Mouse (Mus musculus): ENCODE measurements around the gene Aup1. TPM values are rescaled to one million over a fixed set of nuclear protein-coding genes. Genes with fewer than 3 reads are reported as not detected.

Aup1 gene
- polyA plus RNA-seq, 1 experiment: 220 TPM

DNA sequence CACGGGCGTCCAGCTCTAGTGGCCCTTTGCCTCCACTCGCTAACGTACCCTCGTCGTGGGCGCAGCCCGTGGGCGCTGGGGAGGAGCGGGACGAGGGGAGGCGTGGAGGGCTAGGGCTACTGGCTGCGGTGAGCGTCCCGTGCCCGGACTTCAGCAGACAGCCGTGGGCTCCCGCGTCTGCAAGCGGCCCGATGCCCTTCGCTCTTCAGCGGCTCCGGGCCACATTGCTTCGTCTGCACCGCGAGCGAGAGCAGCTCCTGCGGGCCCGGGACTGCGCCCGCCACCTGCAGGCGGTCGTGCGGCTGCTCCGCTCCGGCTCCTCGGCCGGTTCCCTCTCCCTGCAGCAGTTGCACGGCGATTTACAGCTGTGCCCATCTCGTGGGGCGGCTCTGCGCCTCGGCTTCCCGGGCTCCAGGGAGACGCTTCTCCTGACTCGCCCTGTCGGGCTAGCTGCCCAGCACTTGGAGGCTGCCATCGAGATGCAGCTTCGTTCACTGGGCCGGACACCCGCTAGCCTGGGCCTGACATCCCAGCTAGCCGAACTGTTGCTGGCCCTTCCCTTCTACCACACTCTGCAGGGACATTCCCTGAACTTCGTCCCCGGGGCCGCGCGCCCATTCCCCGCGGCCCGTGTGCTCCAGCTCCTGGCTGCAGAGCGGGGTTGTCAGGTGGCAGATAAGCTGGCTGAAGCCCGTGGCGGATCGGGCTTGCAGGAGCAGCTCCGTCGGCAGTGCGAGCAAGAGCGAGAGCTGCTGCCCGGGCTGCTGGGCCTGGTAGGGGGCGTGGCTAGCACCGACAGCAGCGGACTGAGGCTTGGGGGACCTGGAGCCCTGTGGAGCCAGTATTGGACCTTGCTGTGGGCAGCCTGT, 47.6 kb downstream of the Aup1 start:
- DNase-seq (ENCODE audit: extremely low spot score in 1 of 2, low spot score in 1 of 2): no peak

- no peak for DNase-seq (ENCODE audit: extremely low spot score in 1 of 2, low spot score in 1 of 2)
These were observed 48.9 kb downstream of the Aup1 start for GRCm38 (mm10) chr6:83103130-83103650.

GRCm38 (mm10) chr6:83104158-83104557, 49.8 kb downstream of the Aup1 start:
- no peak for DNase-seq (ENCODE audit: extremely low spot score in 1 of 2, low spot score in 1 of 2)

Other genes starting within 250 kb of the Aup1 start
- 24.6 and 27.5 TPM in 2 replicates for gene Sema4f, start 114.8 kb upstream of the Aup1 start, polyA plus RNA-seq (2012; rRNA removed)
- 0.12 TPM in 1 of 2 replicates, not detected in the other for gene M1ap, start 107.6 kb upstream of the Aup1 start, polyA plus RNA-seq (2012; rRNA removed)
- gene Dok1, start 21.1 kb upstream of the Aup1 start, polyA plus RNA-seq (2012; rRNA removed): 1.7 and 2.4 TPM in 2 replicates
- gene Loxl3, start 20.3 kb upstream of the Aup1 start, polyA plus RNA-seq (2012; rRNA removed): 6.4 and 6.6 TPM in 2 replicates
- gene Htra2, start 752 bp downstream of the Aup1 start, polyA plus RNA-seq (2012; rRNA removed): 58.8 and 63.7 TPM in 2 replicates
- gene Dqx1, start 3.3 kb downstream of the Aup1 start, polyA plus RNA-seq (2012; rRNA removed): 0.76 and 0.97 TPM in 2 replicates
- not detected in 2 replicates for gene Tlx2, start 15.8 kb downstream of the Aup1 start, polyA plus RNA-seq (2012; rRNA removed)
- 40.1 and 40.5 TPM in 2 replicates for gene Pcgf1, start 23.3 kb downstream of the Aup1 start, polyA plus RNA-seq (2012; rRNA removed)
- 0.36 and 0.66 TPM in 2 replicates for gene Lbx2, start 31.8 kb downstream of the Aup1 start, polyA plus RNA-seq (2012; rRNA removed)
- 6.3 and 11.1 TPM in 2 replicates for gene Ccdc142, start 47.1 kb downstream of the Aup1 start, polyA plus RNA-seq (2012; rRNA removed)
- 8.5 and 11.2 TPM in 2 replicates for gene Gm42688, start 47.1 kb downstream of the Aup1 start, polyA plus RNA-seq (2012; rRNA removed)
- 96.4 and 109 TPM in 2 replicates for gene Mrpl53, start 54.5 kb downstream of the Aup1 start, polyA plus RNA-seq (2012; rRNA removed)
- gene Mogs, start 61.0 kb downstream of the Aup1 start, polyA plus RNA-seq (2012; rRNA removed): 30.6 and 31.6 TPM in 2 replicates
- 95.9 and 107 TPM in 2 replicates for gene Wbp1, start 67.0 kb downstream of the Aup1 start, polyA plus RNA-seq (2012; rRNA removed)
- gene Ino80b, start 70.9 kb downstream of the Aup1 start, polyA plus RNA-seq (2012; rRNA removed): 24.6 and 31.4 TPM in 2 replicates
- gene Rtkn, start 80.9 kb downstream of the Aup1 start, polyA plus RNA-seq (2012; rRNA removed): 101 and 119 TPM in 2 replicates
- gene Wdr54, start 101.9 kb downstream of the Aup1 start, polyA plus RNA-seq (2012; rRNA removed): 26.6 and 27.7 TPM in 2 replicates
- 28.6 TPM in 2 replicates for gene 1700003E16Rik, start 101.9 kb downstream of the Aup1 start, polyA plus RNA-seq (2012; rRNA removed)
- gene Dctn1, start 111.4 kb downstream of the Aup1 start, polyA plus RNA-seq (2012; rRNA removed): 344 and 369 TPM in 2 replicates
- 0.04 and 0.21 TPM in 2 replicates for gene Slc4a5, start 165.3 kb downstream of the Aup1 start, polyA plus RNA-seq (2012; rRNA removed)